Mouse (Mus musculus) heart, adult 2 months (tissue): ENCODE results near the gene Zdhhc6. TPM values are rescaled to one million over a fixed set of nuclear protein-coding genes. Genes with fewer than 3 reads are reported as not detected.
A peak's percentile ranks its signal among the peaks of the same experiment; 100 is the strongest.

ENCODE experiments used
- DNase-seq, 2 experiments: peaks; one replicate each; pipeline ENCODE4 v3.0.0; 2021
- H3K27ac ChIP-seq: fragments of 200-600 bp; 2 replicates; pipeline ENCODE4 v1.8.1; 2022
- H3K27me3 ChIP-seq: fragments of 200-500 bp; 2 replicates; pipeline ENCODE4 v1.6.1; 2012; ENCODE audit warnings: mild to moderate bottlenecking, low read length, inconsistent platforms, mixed read lengths; ENCODE audit not compliant: control insufficient read depth, insufficient read depth
- H3K36me3 ChIP-seq: fragments of 200-500 bp; 2 replicates; pipeline ENCODE4 v1.6.1; 2012; ENCODE audit warnings: low read length, inconsistent platforms; ENCODE audit not compliant: control insufficient read depth, insufficient read depth
- H3K4me1 ChIP-seq: fragments of 200-500 bp; 2 replicates; pipeline ENCODE4 v1.6.1; 2011; ENCODE audit warnings: low read length; ENCODE audit not compliant: control insufficient read depth, insufficient read depth
- H3K4me3 ChIP-seq: fragments of 200-600 bp; 2 replicates; pipeline ENCODE4 v1.8.1; 2022
- H3K79me2 ChIP-seq: fragments of 200-500 bp; replicated peaks from 2 replicates; pipeline ENCODE4 v1.6.1; 2012; ENCODE audit warnings: mild to moderate bottlenecking, inconsistent platforms, low read length, moderate library complexity, mixed read lengths; ENCODE audit not compliant: control insufficient read depth, insufficient read depth
- H3K9ac ChIP-seq: fragments of 200-500 bp; 2 replicates; pipeline ENCODE4 v1.6.1; 2012; ENCODE audit warnings: low read depth, mild to moderate bottlenecking, control low read depth, inconsistent platforms, low read length, mixed read lengths
- CTCF ChIP-seq: fragments of 200-600 bp; IDR thresholded peaks from 2 replicates; pipeline ENCODE4 v1.8.1; 2022; ENCODE audit warnings: antibody characterized with exemption, mild to moderate bottlenecking, moderate library complexity
- EP300 ChIP-seq: fragments of 200-500 bp; IDR thresholded peaks from 2 replicates; pipeline ENCODE4 v1.6.1; 2011; ENCODE audit warnings: low read depth, low read length, control low read depth; ENCODE audit not compliant: insufficient read depth
- POLR2A ChIP-seq: fragments of 200-500 bp; IDR thresholded peaks from 2 replicates; pipeline ENCODE4 v1.6.1; 2011; ENCODE audit warnings: mild to moderate bottlenecking, low read depth, low read length, control low read depth; ENCODE audit not compliant: insufficient read depth
- WGBS: fragments of 180-500 bp; shearing (Covaris S2); methylation state at CpG from one replicate; pipeline ENCODE4 v1.1.7; 2018; 5-methylcytosine and 5-hydroxymethylcytosine counted together
- intact Hi-C: fragments of 180-260 bp; cut with DNase I; formaldehyde crosslinking; loops from one replicate; pipeline ENCODE4 v1.15.1; 2025
- polyA plus RNA-seq: library from polyadenylated mRNA; depleted of rRNA; stranded (reverse); fragments of >200 nt; gene quantifications from 2 replicates; pipeline ENCODE4 v1.2.3, GENCODE M21; 2012; rRNA removed
- total RNA-seq, 2 experiments: library from RNA; stranded (reverse); gene quantifications; 2 replicates each; pipeline ENCODE4 v1.2.3; 2021

Zdhhc6 gene
- total and polyA plus RNA-seq, 3 experiments: 10.4 to 22.1 (median 19.6) TPM

DNA sequence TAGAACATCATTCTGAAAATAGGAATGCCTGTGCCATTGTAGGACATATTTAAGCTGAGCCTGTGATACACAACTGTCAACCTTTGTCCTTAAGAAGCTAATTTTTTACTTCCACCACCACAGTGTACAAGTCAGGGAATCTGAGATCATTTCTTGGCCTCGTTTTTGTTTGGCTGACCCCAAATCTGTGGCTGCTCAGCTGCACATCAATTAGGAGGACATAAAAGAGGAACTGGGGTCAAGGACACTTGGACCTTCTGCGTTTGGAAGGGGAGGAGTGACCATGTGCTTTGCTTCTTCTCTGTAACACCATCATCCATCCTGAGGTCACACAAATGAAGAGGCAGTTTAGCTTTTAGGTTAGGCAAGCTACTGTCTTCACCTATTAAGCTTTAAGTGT is 79.8 kb downstream of the Zdhhc6 start:
- H3K27ac ChIP-seq: no peak overlapping the region
- no peak for TF ChIP-seq CTCF
- no peak for TF ChIP-seq EP300
- no peak for TF ChIP-seq POLR2A
- peaks cover 3% of the 10 kb centered on the region for H3K4me1 ChIP-seq
- no peak overlapping the region for H3K9ac ChIP-seq
- H3K79me2 ChIP-seq: no peaks in the 10 kb centered on the region
- no peak overlapping the region for H3K4me3 ChIP-seq
- intact Hi-C loops: no loop called here
- no peak for DNase-seq
- H3K36me3 ChIP-seq: no peaks in the 10 kb centered on the region
- no peaks in the 10 kb centered on the region; the same call in 1 of the 2 replicates for H3K27me3 ChIP-seq
- 35% methylated on average over 2 of the region's 2 CpGs for WGBS

DNA sequence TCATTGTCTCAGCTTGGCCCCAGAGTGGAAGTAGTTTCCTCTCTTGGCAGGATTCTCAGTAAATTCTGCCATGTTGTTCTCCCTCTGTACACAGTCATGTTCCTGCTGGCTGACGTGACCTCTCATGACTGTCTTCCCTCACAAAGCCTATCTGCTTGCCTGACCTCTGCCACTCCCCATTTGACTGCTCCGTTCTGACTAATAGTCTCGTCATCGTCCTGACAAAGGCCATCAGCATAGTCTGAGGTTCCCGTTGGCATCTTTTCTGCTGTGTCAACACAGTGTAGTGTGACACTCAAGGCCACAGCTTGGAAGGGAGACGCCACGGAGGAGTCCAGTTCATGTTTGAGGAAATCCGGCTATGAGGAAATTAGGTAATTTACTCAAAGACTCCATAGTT is 83.7 kb downstream of the Zdhhc6 start:
- DNase-seq: peak; percentile 24 to 45
- intact Hi-C loops: no loop called here
- no peak overlapping the region for H3K27ac ChIP-seq
- H3K4me1 ChIP-seq: peaks cover 3% of the 10 kb centered on the region
- H3K9ac ChIP-seq: no peak overlapping the region
- 16% methylated on average over 8 of the region's 8 CpGs for WGBS
- no peaks in the 10 kb centered on the region for H3K36me3 ChIP-seq
- TF ChIP-seq POLR2A (no peak), EP300 (0 out of 2 replicates have a peak, but pooled peaks have one; percentile 36)
- H3K4me3 ChIP-seq: no peak overlapping the region
- H3K79me2 ChIP-seq: no peaks in the 10 kb centered on the region
- no peaks in the 10 kb centered on the region for H3K27me3 ChIP-seq

DNA sequence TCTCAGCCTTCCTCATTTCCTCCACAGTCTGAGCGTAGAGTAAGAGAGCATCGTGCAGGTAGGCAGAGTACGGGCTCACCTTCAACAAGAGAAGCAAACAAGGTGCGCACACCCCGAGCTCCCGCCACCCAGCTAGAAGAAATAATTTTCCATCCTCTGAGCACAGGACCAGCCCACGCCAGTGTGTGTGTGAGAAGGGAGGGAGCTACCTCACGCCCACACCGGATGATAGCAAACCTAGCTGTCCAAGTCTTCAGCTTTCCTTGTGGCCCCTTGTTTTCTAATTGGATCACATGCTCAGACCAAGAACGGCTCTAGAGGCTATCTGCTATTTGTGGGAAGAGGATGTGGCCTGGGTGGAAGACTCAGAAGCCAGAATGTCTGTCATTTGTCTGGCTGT is 84.8 kb downstream of the Zdhhc6 start:
- H3K36me3 ChIP-seq: no peaks in the 10 kb centered on the region
- intact Hi-C loops: no loop called here
- no peaks in the 10 kb centered on the region for H3K79me2 ChIP-seq
- H3K9ac ChIP-seq: no peak overlapping the region
- no peak overlapping the region for H3K27ac ChIP-seq
- no peak for TF ChIP-seq EP300
- no peak for TF ChIP-seq POLR2A
- TF ChIP-seq CTCF: no peak
- H3K4me1 ChIP-seq: peaks cover 3% of the 10 kb centered on the region
- H3K4me3 ChIP-seq: no peak overlapping the region
- DNase-seq: no peak
- 61% methylated on average over 10 of the region's 10 CpGs for WGBS
- H3K27me3 ChIP-seq: no peaks in the 10 kb centered on the region

DNA sequence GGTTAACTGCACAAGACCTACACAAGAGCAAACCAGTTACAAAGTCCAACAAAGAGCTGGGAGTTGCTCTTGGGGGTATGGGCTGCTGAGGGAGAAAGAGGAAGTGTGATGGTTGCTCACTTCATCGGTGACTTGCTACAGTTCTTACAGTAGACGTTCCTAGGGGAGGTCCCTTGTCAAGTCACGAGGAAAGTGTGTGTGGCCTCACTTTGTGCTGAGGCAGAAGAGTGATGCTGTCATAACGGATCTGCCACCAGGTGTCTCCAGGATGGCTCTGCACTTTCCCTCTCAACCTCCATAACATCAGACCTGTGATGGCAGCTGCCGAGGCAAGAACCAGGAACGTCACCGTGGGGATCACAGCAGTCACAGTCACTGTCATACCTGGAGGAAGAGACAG is 88.7 kb downstream of the Zdhhc6 start:
- TF ChIP-seq CTCF: peak; percentile 40
- TF ChIP-seq POLR2A: no peak
- Histone ChIP-seq H3K79me2 (no peaks in the 10 kb centered on the region), H3K4me1 (peaks cover 2% of the 10 kb centered on the region), H3K4me3 (no peak overlapping the region), H3K27ac (no peak overlapping the region), H3K36me3 (no peaks in the 10 kb centered on the region), H3K9ac (no peak overlapping the region), H3K27me3 (no peaks in the 10 kb centered on the region)
- no peak for DNase-seq
- intact Hi-C loops: no loop called here
- WGBS: 70% methylated on average over 7 of the region's 7 CpGs

DNA sequence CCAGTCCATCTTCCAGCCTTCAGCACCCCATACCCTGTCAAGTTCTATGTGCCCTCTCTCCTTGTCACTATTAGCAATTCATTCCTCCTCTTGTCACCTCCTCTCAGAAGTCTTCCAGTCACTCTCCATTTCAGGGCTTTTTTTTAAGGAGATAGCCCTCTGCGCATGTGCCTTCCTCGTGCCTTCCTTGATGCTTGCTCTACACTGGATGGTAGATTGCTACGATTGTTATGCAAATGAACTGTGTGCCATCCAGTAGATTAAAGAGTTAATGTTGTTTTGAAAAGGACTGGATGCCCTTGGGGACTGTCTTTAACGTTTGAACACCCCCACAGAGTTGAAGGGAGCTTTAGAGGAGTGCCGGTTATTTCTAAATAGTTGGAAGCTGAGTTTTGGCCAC is 89.2 kb downstream of the Zdhhc6 start:
- no peak for DNase-seq
- H3K27ac ChIP-seq: no peak overlapping the region
- H3K79me2 ChIP-seq: no peaks in the 10 kb centered on the region
- no peak overlapping the region for H3K4me3 ChIP-seq
- H3K27me3 ChIP-seq: no peaks in the 10 kb centered on the region
- 65% methylated on average over 5 of the region's 5 CpGs for WGBS
- no peaks in the 10 kb centered on the region for H3K36me3 ChIP-seq
- TF ChIP-seq POLR2A (no peak), EP300 (no peak), CTCF (no peak)
- no peaks in the 10 kb centered on the region for H3K4me1 ChIP-seq
- no peak overlapping the region for H3K9ac ChIP-seq
- intact Hi-C loops: no loop called here

DNA sequence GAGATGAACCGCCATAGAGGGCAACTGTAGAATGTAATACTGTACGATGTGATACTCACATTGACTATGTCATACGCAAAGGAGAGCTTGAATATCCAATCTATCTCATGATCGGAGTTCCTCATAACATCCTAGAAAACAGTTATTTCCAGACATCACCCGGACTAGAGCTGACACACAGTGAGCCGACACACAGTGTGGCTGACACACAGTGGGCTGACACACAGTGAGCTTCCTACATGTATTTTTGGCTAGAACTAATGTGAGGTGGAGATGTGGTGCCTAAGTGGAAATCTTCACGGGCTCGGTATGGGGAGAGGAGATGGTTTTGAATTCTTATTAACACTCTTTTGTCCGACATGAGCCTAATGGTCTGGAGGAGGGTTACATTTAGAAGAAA is 93.6 kb downstream of the Zdhhc6 start:
- Histone ChIP-seq H3K9ac (no peak overlapping the region), H3K4me1 (peaks cover 3% of the 10 kb centered on the region; the same call in 1 of the 2 replicates), H3K79me2 (no peaks in the 10 kb centered on the region), H3K27ac (no peak overlapping the region), H3K27me3 (no peaks in the 10 kb centered on the region; the same call in 1 of the 2 replicates), H3K36me3 (no peaks in the 10 kb centered on the region), H3K4me3 (no peak overlapping the region)
- intact Hi-C loops: no loop called here
- 90% methylated on average over 9 of the region's 9 CpGs for WGBS
- no peak for DNase-seq
- TF ChIP-seq EP300: no peak
- TF ChIP-seq POLR2A: no peak
- TF ChIP-seq CTCF: no peak

Other genes with a start within 250 kb of the Zdhhc6 start
- 100 to 1,000 TPM; 149 to 173 TPM for gene Gpam, start 188.8 kb downstream of the Zdhhc6 start, total RNA-seq
- 75.4 and 121 TPM in 2 replicates for gene Gpam, start 188.8 kb downstream of the Zdhhc6 start, polyA plus RNA-seq
- gene Tectb, start 135.3 kb downstream of the Zdhhc6 start, total RNA-seq: under 1 TPM; 0.16 to 0.23 TPM
- 0.21 and 0.29 TPM in 2 replicates for gene Tectb, start 135.3 kb downstream of the Zdhhc6 start, polyA plus RNA-seq
- gene Gucy2g, start 74.8 kb downstream of the Zdhhc6 start, total RNA-seq: under 1 TPM in 1 of 2 experiments, not detected in 1; 0.07 TPM
- 0.12 TPM in 2 replicates for gene Gucy2g, start 74.8 kb downstream of the Zdhhc6 start, polyA plus RNA-seq
- 10 to 100 TPM; 12.5 to 14.7 TPM for gene Acsl5, start 64.1 kb downstream of the Zdhhc6 start, total RNA-seq
- 8.0 and 9.0 TPM in 2 replicates for gene Acsl5, start 64.1 kb downstream of the Zdhhc6 start, polyA plus RNA-seq
- gene Vti1a, start 263 bp upstream of the Zdhhc6 start, total RNA-seq: 10 to 100 TPM; 15.6 to 16.3 TPM
- 6.2 and 9.4 TPM in 2 replicates for gene Vti1a, start 263 bp upstream of the Zdhhc6 start, polyA plus RNA-seq